Mouse (Mus musculus): ENCODE data around the gene 4921536K21Rik. TPM values are rescaled to one million over a fixed set of nuclear protein-coding genes. Genes with fewer than 3 reads are reported as not detected.
"Not testable (repeated sequence)": the region's sequence is repeated elsewhere in the genome, so short reads cannot be mapped to it uniquely, and the experiment has no call there.

The 4921536K21Rik gene
- polyA plus RNA-seq, 1 experiment: 0.89 TPM

- TF ChIP-seq USF1 (IDR thresholded peaks at IDR 0.05; ENCODE audit: low read depth) (no peak), FOSL1 (IDR thresholded peaks at IDR 0.05; ENCODE audit: insufficient read depth, low read length, poor library complexity, severe bottlenecking) (no peak), MYOG (IDR thresholded peaks at IDR 0.05; ENCODE audit: control insufficient read depth, extremely low read depth, insufficient read length) (no peak), MAX (IDR thresholded peaks at IDR 0.05) (no peak), MYOD1 (IDR thresholded peaks at IDR 0.05; ENCODE audit: control insufficient read depth, insufficient read length, low read depth) (no peak), CTCF (IDR thresholded peaks at IDR 0.05; ENCODE audit: control insufficient read depth, insufficient read depth, insufficient read length) (no peak), CEBPB (IDR thresholded peaks at IDR 0.05; ENCODE audit: low read depth) (no peak)
- no peaks in the 10 kb centered on the region for H3K27me3 ChIP-seq (ENCODE audit: control insufficient read depth, insufficient read depth, insufficient read length)
Measured at GRCm38 (mm10) chr11:3913316-3914108, 18.6 kb upstream of the 4921536K21Rik start.

GRCm38 (mm10) chr11:3912875-3913271 lies 18.0 kb upstream of the 4921536K21Rik start:
- H3ac ChIP-seq (ENCODE audit: control insufficient read depth, insufficient read length, low read depth): peak overlapping the region; percentile 72
- peaks cover 53% of the 10 kb centered on the region for H3K79me3 ChIP-seq (ENCODE audit: low read depth)
- TF ChIP-seq MYOG (IDR thresholded peaks at IDR 0.05; ENCODE audit: control insufficient read depth, extremely low read depth, insufficient read length) (no peak), CTCF (IDR thresholded peaks at IDR 0.05; ENCODE audit: control insufficient read depth, insufficient read depth, insufficient read length) (no peak), USF1 (IDR thresholded peaks at IDR 0.05; ENCODE audit: low read depth) (no peak), CEBPB (IDR thresholded peaks at IDR 0.05; ENCODE audit: low read depth) (no peak), MYOD1 (IDR thresholded peaks at IDR 0.05; ENCODE audit: control insufficient read depth, insufficient read length, low read depth) (no peak), FOSL1 (IDR thresholded peaks at IDR 0.05; ENCODE audit: insufficient read depth, low read length, poor library complexity, severe bottlenecking) (no peak), MAX (IDR thresholded peaks at IDR 0.05) (no peak)
- peaks cover 58% of the 10 kb centered on the region for H3K79me2 ChIP-seq (ENCODE audit: control insufficient read depth, insufficient read depth)
- peak overlapping the region; percentile 91 for H3K4me3 ChIP-seq (ENCODE audit: insufficient read depth, poor library complexity, severe bottlenecking)
- no peaks in the 10 kb centered on the region for H3K27me3 ChIP-seq (ENCODE audit: control insufficient read depth, insufficient read depth, insufficient read length)
- peaks cover 18% of the 10 kb centered on the region for H3K36me3 ChIP-seq (ENCODE audit: control insufficient read depth, insufficient read depth)

More at GRCm38 (mm10) chr11:3913316-3914108, 18.6 kb upstream of the 4921536K21Rik start:
- Histone ChIP-seq H3K79me2 (ENCODE audit: control insufficient read depth, insufficient read depth) (peaks cover 52% of the 10 kb centered on the region), H3ac (ENCODE audit: control insufficient read depth, insufficient read length, low read depth) (peak overlapping the region; percentile 72), H3K79me3 (ENCODE audit: low read depth) (peaks cover 47% of the 10 kb centered on the region), H3K4me3 (ENCODE audit: insufficient read depth, poor library complexity, severe bottlenecking) (peak overlapping the region; percentile 91), H3K36me3 (ENCODE audit: control insufficient read depth, insufficient read depth) (peaks cover 12% of the 10 kb centered on the region)

- peaks cover 24% of the 10 kb centered on the region for H3K36me3 ChIP-seq (ENCODE audit: control insufficient read depth, insufficient read depth)
- H3K79me3 ChIP-seq (ENCODE audit: low read depth): peaks cover 59% of the 10 kb centered on the region
- H3ac ChIP-seq (ENCODE audit: control insufficient read depth, insufficient read length, low read depth): peak overlapping the region; percentile 72
- H3K79me2 ChIP-seq (ENCODE audit: control insufficient read depth, insufficient read depth): peaks cover 64% of the 10 kb centered on the region
- no peaks in the 10 kb centered on the region for H3K27me3 ChIP-seq (ENCODE audit: control insufficient read depth, insufficient read depth, insufficient read length)
- no peak for TF ChIP-seq CTCF (IDR thresholded peaks at IDR 0.05; ENCODE audit: control insufficient read depth, insufficient read depth, insufficient read length)
- TF ChIP-seq MYOG (IDR thresholded peaks at IDR 0.05; ENCODE audit: control insufficient read depth, extremely low read depth, insufficient read length): no peak
- TF ChIP-seq CEBPB (IDR thresholded peaks at IDR 0.05; ENCODE audit: low read depth): no peak
- H3K4me3 ChIP-seq (ENCODE audit: insufficient read depth, poor library complexity, severe bottlenecking): peak overlapping the region; percentile 91
Measured at GRCm38 (mm10) chr11:3912100-3912874, 17.4 kb upstream of the 4921536K21Rik start.

GRCm38 (mm10) chr11:3911440-3911839 lies 16.5 kb upstream of the 4921536K21Rik start:
- Histone ChIP-seq H3K79me2 (ENCODE audit: control insufficient read depth, insufficient read depth) (peaks cover 73% of the 10 kb centered on the region), H3K4me3 (ENCODE audit: insufficient read depth, poor library complexity, severe bottlenecking) (peak overlapping the region; percentile 91)

GRCm38 (mm10) chr11:3910513-3911310 lies 15.8 kb upstream of the 4921536K21Rik start:
- Histone ChIP-seq H3K79me3 (ENCODE audit: low read depth) (peaks cover 72% of the 10 kb centered on the region), H3K4me3 (ENCODE audit: insufficient read depth, poor library complexity, severe bottlenecking) (peak overlapping the region; percentile 91), H3K27me3 (ENCODE audit: control insufficient read depth, insufficient read depth, insufficient read length) (no peaks in the 10 kb centered on the region), H3K36me3 (ENCODE audit: control insufficient read depth, insufficient read depth) (peaks cover 39% of the 10 kb centered on the region), H3K79me2 (ENCODE audit: control insufficient read depth, insufficient read depth) (peaks cover 77% of the 10 kb centered on the region), H3ac (ENCODE audit: control insufficient read depth, insufficient read length, low read depth) (peak overlapping the region; percentile 78)
- peak; percentile 86 for TF ChIP-seq USF1 (IDR thresholded peaks at IDR 0.05; ENCODE audit: low read depth)
- peak; percentile 27 for TF ChIP-seq CTCF (IDR thresholded peaks at IDR 0.05; ENCODE audit: control insufficient read depth, insufficient read depth, insufficient read length)
- TF ChIP-seq MAX (IDR thresholded peaks at IDR 0.05): peak; percentile 75
- no peak for TF ChIP-seq CEBPB (IDR thresholded peaks at IDR 0.05; ENCODE audit: low read depth)
- no peak for TF ChIP-seq MYOD1 (IDR thresholded peaks at IDR 0.05; ENCODE audit: control insufficient read depth, insufficient read length, low read depth)

More at GRCm38 (mm10) chr11:3911440-3911839, 16.5 kb upstream of the 4921536K21Rik start:
- H3K36me3 ChIP-seq (ENCODE audit: control insufficient read depth, insufficient read depth): peaks cover 32% of the 10 kb centered on the region
- H3ac ChIP-seq (ENCODE audit: control insufficient read depth, insufficient read length, low read depth): peak overlapping the region; percentile 68
- H3K27me3 ChIP-seq (ENCODE audit: control insufficient read depth, insufficient read depth, insufficient read length): not testable (repeated sequence)
- H3K79me3 ChIP-seq (ENCODE audit: low read depth): peaks cover 67% of the 10 kb centered on the region

Measured in C2C12 (cell line).